Mouse (Mus musculus): ENCODE measurements around the gene Rps27a.

DNA sequence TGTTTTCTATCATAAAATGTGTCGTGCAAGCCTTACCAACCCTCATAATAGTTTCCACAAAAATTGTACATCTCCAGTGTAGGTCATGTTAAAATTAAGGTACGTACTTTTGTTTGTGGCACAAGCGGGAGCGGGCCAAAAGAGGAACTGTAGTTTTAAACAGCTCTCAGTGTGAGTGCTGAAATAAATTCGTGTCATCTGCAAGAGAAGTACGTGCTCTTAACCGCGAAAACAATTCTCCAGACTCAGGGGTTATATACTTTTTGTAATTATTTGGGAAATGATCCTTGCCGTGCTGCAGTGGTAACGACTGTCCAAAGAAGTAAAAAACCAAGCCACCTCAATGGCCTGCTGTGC lies 33.6 kb downstream of the Rps27a start:
- TF ChIP-seq POLR2A (IDR thresholded peaks at IDR 0.05; ENCODE audit: borderline replicate concordance, control insufficient read depth, low read depth, low read length) (no peak), CTCF (IDR thresholded peaks at IDR 0.05; ENCODE audit: control insufficient read depth, insufficient read depth, low read length) (no peak)
